Comparison of ENCODE assay signal across 20 mouse cellular contexts in genomic region chr19:6599281-6599680, GRCm38 (mm10). TPM values are rescaled to one million over a fixed set of nuclear protein-coding genes. Genes with fewer than 3 reads are reported as not detected.
DNase-seq lines count a peak whose midpoint lies in the region; ATAC-seq and TF ChIP-seq lines count a peak whose summit lies in the region.
"Had no signal": no experiment of that assay in that cellular context is flagged by ENCODE, and none has a peak within 500 bp of the region (broad histone marks: within the 10 kb centered on the region; RNA-seq: fewer than 3 reads in every experiment).

No protein-coding gene starts in this region.

- H3K4me1 ChIP-seq in kidney, adult 2 months (ENCODE audit: control insufficient read depth, insufficient read depth, low read length) = peaks cover 16% of the 10 kb centered on the region
- H3K4me1 ChIP-seq in kidney, embryonic 15.5 days = peaks cover 20% of the 10 kb centered on the region
- no peaks in the 10 kb centered on the region; the same call in 1 of the 2 replicates for H3K4me1 ChIP-seq in forebrain, embryonic 12.5 days
- H3K4me1 ChIP-seq: embryonic facial prominence, embryonic 12.5 days had no signal

- TF ChIP-seq POLR2A in kidney, adult 2 months (IDR thresholded peaks at IDR 0.05; ENCODE audit: low read depth, low read length) = no peak

- no peak overlapping the region for H3K9ac ChIP-seq in kidney, embryonic 15.5 days
- H3K9ac ChIP-seq in forebrain, embryonic 12.5 days = no peak overlapping the region
- H3K9ac ChIP-seq: embryonic facial prominence, embryonic 12.5 days; heart, embryonic 12.5 days; hindbrain, embryonic 14.5 days had no signal

- H3K27ac ChIP-seq in kidney, adult 2 months (ENCODE audit: insufficient read depth, low read depth, low read length) = peak overlapping the region; percentile 61; the same call in 1 of the 2 replicates
- H3K27ac ChIP-seq in kidney, embryonic 15.5 days = no peak overlapping the region
- H3K27ac ChIP-seq in forebrain, embryonic 12.5 days = no peak overlapping the region
- H3K27ac ChIP-seq: embryonic facial prominence, embryonic 12.5 days; hindbrain, embryonic 10.5 days; hindbrain, embryonic 14.5 days had no signal

- 44% methylated on average over 3 of the region's 3 CpGs for WGBS in kidney, adult 2 months
- WGBS in kidney, embryonic 15.5 days = 74% methylated on average over 3 of the region's 3 CpGs
- WGBS in forebrain, embryonic 12.5 days = 97% methylated on average over 3 of the region's 3 CpGs

- H3K4me2 ChIP-seq in kidney, embryonic 15.5 days = no peak overlapping the region
- no peak overlapping the region for H3K4me2 ChIP-seq in forebrain, embryonic 12.5 days
- H3K4me2 ChIP-seq: embryonic facial prominence, embryonic 12.5 days; heart, embryonic 12.5 days; hindbrain, embryonic 14.5 days had no signal

- no peak overlapping the region for H3K4me3 ChIP-seq in kidney, adult 2 months (ENCODE audit: insufficient read depth, low read depth, low read length)
- no peak overlapping the region for H3K4me3 ChIP-seq in kidney, embryonic 15.5 days (replicated peaks)
- no peak overlapping the region for H3K4me3 ChIP-seq in forebrain, embryonic 12.5 days (replicated peaks)
- H3K4me3 ChIP-seq: embryonic facial prominence, embryonic 12.5 days; heart, embryonic 12.5 days; hindbrain, embryonic 10.5 days had no signal

- H3K36me3 ChIP-seq in kidney, adult 2 months (ENCODE audit: control insufficient read depth, insufficient read depth, low read length) = no peaks in the 10 kb centered on the region
- H3K36me3 ChIP-seq in kidney, embryonic 15.5 days = no peaks in the 10 kb centered on the region
- H3K36me3 ChIP-seq in forebrain, embryonic 12.5 days (replicated peaks) = no peaks in the 10 kb centered on the region
- H3K36me3 ChIP-seq: embryonic facial prominence, embryonic 12.5 days; heart, embryonic 12.5 days; hindbrain, embryonic 10.5 days had no signal

- ATAC-seq in kidney, embryonic 15.5 days (replicated peaks; ENCODE audit: low FRiP score) = no peak
- no peak for ATAC-seq in forebrain, embryonic 12.5 days (ENCODE audit: low FRiP score)
- ATAC-seq: forebrain, embryonic 16.5 days; Patski had no signal

- H3K9me3 ChIP-seq in kidney, embryonic 15.5 days (replicated peaks) = no peaks in the 10 kb centered on the region
- H3K9me3 ChIP-seq in forebrain, embryonic 12.5 days = no peaks in the 10 kb centered on the region
- H3K9me3 ChIP-seq: embryonic facial prominence, embryonic 12.5 days; heart, embryonic 12.5 days; hindbrain, embryonic 10.5 days had no signal

- peak; percentile 92 for DNase-seq in kidney, adult 2 months
- peak; percentile 68 to 86 for DNase-seq in kidney, adult 8-10 months
- peak; percentile 67 to 88 for DNase-seq in kidney, postnatal 25 days
- DNase-seq in cerebellum, postnatal 4 days (ENCODE audit: low spot score in 2 of 2) = no peak
- DNase-seq in spleen, postnatal 14 days (ENCODE audit: low spot score in 2 of 2) = no peak
- DNase-seq: adrenal gland, adult 2 months; adrenal gland, postnatal 25 days; cerebellum, adult 8-10 months; cerebellum, postnatal 14 days; gastrocnemius, postnatal 14 days had no signal

- no peak for TF ChIP-seq CTCF in kidney, adult 2 months (conservative IDR thresholded peaks at IDR 0.05; ENCODE audit: insufficient read depth, insufficient read length, low read depth, low read length)

- no peaks in the 10 kb centered on the region for H3K27me3 ChIP-seq in kidney, adult 2 months (replicated peaks; ENCODE audit: control insufficient read depth, insufficient read depth, low read length)
- H3K27me3 ChIP-seq in kidney, embryonic 15.5 days = no peaks in the 10 kb centered on the region
- H3K27me3 ChIP-seq in forebrain, embryonic 12.5 days = 0 out of 2 replicates have a peak, but pooled peaks cover 2% of the 10 kb centered on the region
- H3K27me3 ChIP-seq: embryonic facial prominence, embryonic 12.5 days had no signal

RNA-seq across cellular contexts. Expression of gene Slc22a12, which starts 56.4 kb away (rescaled TPM):
- 1,526 and 1,915 TPM in 2 replicates for polyA plus RNA-seq in kidney, adult 2 months (2012; rRNA removed)
- 14.1 and 16.3 TPM in 2 replicates for polyA plus RNA-seq in kidney, embryonic 15.5 days (2015; fragmentation: Nextera tagmentation; extraction: Ambion mirVana)
- not detected in 2 replicates for polyA plus RNA-seq in forebrain, embryonic 12.5 days (2016; fragmentation: Nextera tagmentation; extraction: Ambion mirVana)
- polyA plus RNA-seq: embryonic facial prominence, embryonic 12.5 days; forebrain, embryonic 11.5 days; forebrain, embryonic 16.5 days; heart, embryonic 12.5 days; heart, embryonic 16.5 days; hindbrain, embryonic 10.5 days; hindbrain, embryonic 14.5 days; Patski had no signal

Comparison
In these comparisons a context has a peak if more than half of its experiments do, and no peak if none do; other contexts are left out.
1. RNA of gene Slc22a12, which starts 56.4 kb away (polyA plus RNA-seq): 1,526 to 1,915 TPM in kidney, adult 2 months; 14.1 to 16.3 TPM in kidney, embryonic 15.5 days and not detected in forebrain, embryonic 12.5 days; every median in the first group is over 10 times any median in the second.
2. DNase-seq: peak in kidney, adult 2 months (single experiment), kidney, adult 8-10 months (2 of 2) and kidney, postnatal 25 days (2 of 2); none in cerebellum, postnatal 4 days (0 of 2) and spleen, postnatal 14 days (0 of 2).